Mouse (Mus musculus): Measurements from ENCODE around the gene Tsfm. TPM values are rescaled to one million over a fixed set of nuclear protein-coding genes. Genes with fewer than 3 reads are reported as not detected.
A peak's percentile ranks its signal among the peaks of the same experiment; 100 is the strongest.

Gene Tsfm
- polyA plus RNA-seq, 1 experiment from 2014 or later, result 96.4 TPM

- WGBS, result 8% methylated on average over 2 of the region's 2 CpGs
- H3K9me3 ChIP-seq (replicated peaks), result no peaks in the 10 kb centered on the region
Measured at GRCm38 (mm10) chr10:127017071-127017470, 13.6 kb downstream of the Tsfm start.

GRCm38 (mm10) chr10:127016488-127016887 lies 14.2 kb downstream of the Tsfm start:
- Histone ChIP-seq H3K36me3 (no peaks in the 10 kb centered on the region), H3K27me3 (no peaks in the 10 kb centered on the region), H3K27ac (no peak overlapping the region), H3K9ac (no peak overlapping the region), H3K4me2 (no peak overlapping the region), H3K4me1 (no peaks in the 10 kb centered on the region), H3K4me3 (replicated peaks) (no peak overlapping the region), H3K9me3 (replicated peaks) (no peaks in the 10 kb centered on the region)
- 65% methylated on average over 5 of the region's 5 CpGs for WGBS
- 0 out of 2 replicates have a peak, but pooled peaks have one; percentile 45 for ATAC-seq (replicated peaks; ENCODE audit: low FRiP score)

More at GRCm38 (mm10) chr10:127017071-127017470, 13.6 kb downstream of the Tsfm start:
- no peak for ATAC-seq (replicated peaks; ENCODE audit: low FRiP score)
- Histone ChIP-seq H3K4me1 (no peaks in the 10 kb centered on the region), H3K4me3 (replicated peaks) (no peak overlapping the region), H3K4me2 (no peak overlapping the region), H3K27ac (no peak overlapping the region), H3K27me3 (no peaks in the 10 kb centered on the region), H3K9ac (no peak overlapping the region), H3K36me3 (peaks cover 5% of the 10 kb centered on the region; the same call in 1 of the 2 replicates)

GRCm38 (mm10) chr10:127003806-127004205 lies 26.8 kb downstream of the Tsfm start:
- WGBS, result 76% methylated on average over 7 of the region's 7 CpGs
- Histone ChIP-seq H3K27me3 (no peaks in the 10 kb centered on the region), H3K9me3 (replicated peaks) (no peaks in the 10 kb centered on the region), H3K27ac (0 out of 2 replicates have a peak overlapping the region, but pooled peaks have one; percentile 15), H3K4me2 (no peak overlapping the region), H3K4me3 (replicated peaks) (no peak overlapping the region), H3K36me3 (peaks cover 19% of the 10 kb centered on the region), H3K9ac (no peak overlapping the region), H3K4me1 (no peaks in the 10 kb centered on the region)
- ATAC-seq (replicated peaks; ENCODE audit: low FRiP score), result no peak

GRCm38 (mm10) chr10:127003334-127003733 lies 27.3 kb downstream of the Tsfm start:
- H3K4me3 ChIP-seq (replicated peaks), result no peak overlapping the region
- no peak overlapping the region for H3K4me2 ChIP-seq
- no peaks in the 10 kb centered on the region for H3K9me3 ChIP-seq (replicated peaks)
- peaks cover 24% of the 10 kb centered on the region for H3K36me3 ChIP-seq
- no peaks in the 10 kb centered on the region for H3K27me3 ChIP-seq
- ATAC-seq (replicated peaks; ENCODE audit: low FRiP score), result no peak
- no peaks in the 10 kb centered on the region for H3K4me1 ChIP-seq
- no peak overlapping the region for H3K9ac ChIP-seq
- H3K27ac ChIP-seq, result 0 out of 2 replicates have a peak overlapping the region, but pooled peaks have one; percentile 15
- WGBS, result 84% methylated on average over 8 of the region's 8 CpGs

GRCm38 (mm10) chr10:127002765-127003164 lies 27.9 kb downstream of the Tsfm start:
- Histone ChIP-seq H3K4me3 (replicated peaks) (no peak overlapping the region), H3K4me1 (no peaks in the 10 kb centered on the region; the same call in 1 of the 2 replicates), H3K36me3 (peaks cover 29% of the 10 kb centered on the region), H3K9ac (no peak overlapping the region), H3K9me3 (replicated peaks) (no peaks in the 10 kb centered on the region), H3K27ac (no peak overlapping the region), H3K4me2 (no peak overlapping the region), H3K27me3 (no peaks in the 10 kb centered on the region)
- no peak for ATAC-seq (replicated peaks; ENCODE audit: low FRiP score)
- WGBS, result 88% methylated on average over 5 of the region's 5 CpGs

- Histone ChIP-seq H3K9ac (no peak overlapping the region), H3K4me2 (no peak overlapping the region), H3K27ac (no peak overlapping the region), H3K36me3 (peaks cover 36% of the 10 kb centered on the region), H3K9me3 (replicated peaks) (no peaks in the 10 kb centered on the region), H3K27me3 (no peaks in the 10 kb centered on the region), H3K4me3 (replicated peaks) (no peak overlapping the region), H3K4me1 (peaks cover 4% of the 10 kb centered on the region; the same call in 1 of the 2 replicates)
- no peak for ATAC-seq (replicated peaks; ENCODE audit: low FRiP score)
- 83% methylated on average over 1 of the region's 1 CpGs for WGBS
Measured at GRCm38 (mm10) chr10:127002056-127002455, 28.6 kb downstream of the Tsfm start.

- Histone ChIP-seq H3K27me3 (no peaks in the 10 kb centered on the region), H3K4me3 (replicated peaks) (no peak overlapping the region), H3K4me2 (no peak overlapping the region), H3K36me3 (peaks cover 37% of the 10 kb centered on the region), H3K9me3 (replicated peaks) (no peaks in the 10 kb centered on the region), H3K9ac (no peak overlapping the region), H3K4me1 (peaks cover 4% of the 10 kb centered on the region; the same call in 1 of the 2 replicates), H3K27ac (no peak overlapping the region)
- 80% methylated on average over 9 of the region's 9 CpGs for WGBS
- ATAC-seq (replicated peaks; ENCODE audit: low FRiP score), result no peak
Measured at GRCm38 (mm10) chr10:127001297-127001696, 29.3 kb downstream of the Tsfm start.

- Histone ChIP-seq H3K36me3 (peaks cover 45% of the 10 kb centered on the region), H3K9me3 (replicated peaks) (no peaks in the 10 kb centered on the region), H3K27me3 (no peaks in the 10 kb centered on the region), H3K4me1 (peaks cover 4% of the 10 kb centered on the region; the same call in 1 of the 2 replicates), H3K9ac (no peak within 1 kb of the TSS), H3K27ac (no peak within 1 kb of the TSS), H3K4me2 (no peak within 1 kb of the TSS), H3K4me3 (replicated peaks) (no peak within 1 kb of the TSS)
- WGBS, result 89% methylated on average over 5 of the region's 5 CpGs
- 0 out of 2 replicates have a peak, but pooled peaks have one; percentile 34 for ATAC-seq (replicated peaks; ENCODE audit: low FRiP score)
Measured at GRCm38 (mm10) chr10:127000529-127000928, 30.1 kb downstream of the Tsfm start, which contains the start of gene Avil. Gene Avil (plus strand): TSS chr10:127000709.

GRCm38 (mm10) chr10:126997340-126998113 lies 33.1 kb downstream of the Tsfm start:
- Histone ChIP-seq H3K9me3 (replicated peaks) (no peaks in the 10 kb centered on the region), H3K36me3 (peaks cover 75% of the 10 kb centered on the region), H3K27ac (no peak overlapping the region), H3K9ac (no peak overlapping the region), H3K4me3 (replicated peaks) (no peak overlapping the region), H3K4me1 (peaks cover 4% of the 10 kb centered on the region; the same call in 1 of the 2 replicates), H3K4me2 (no peak overlapping the region), H3K27me3 (no peaks in the 10 kb centered on the region)
- no peak for ATAC-seq (replicated peaks; ENCODE audit: low FRiP score)
- WGBS, result 64% methylated on average over 13 of the region's 13 CpGs

GRCm38 (mm10) chr10:126993621-126994020 lies 37.0 kb downstream of the Tsfm start:
- no peak overlapping the region for H3K9ac ChIP-seq
- no peaks in the 10 kb centered on the region for H3K9me3 ChIP-seq (replicated peaks)
- no peak overlapping the region for H3K4me3 ChIP-seq (replicated peaks)
- H3K4me1 ChIP-seq, result peaks cover 32% of the 10 kb centered on the region
- no peak for ATAC-seq (replicated peaks; ENCODE audit: low FRiP score)
- no peak overlapping the region for H3K4me2 ChIP-seq
- WGBS, result 80% methylated on average over 3 of the region's 3 CpGs
- no peaks in the 10 kb centered on the region for H3K27me3 ChIP-seq
- peaks cover 75% of the 10 kb centered on the region for H3K36me3 ChIP-seq
- no peak overlapping the region for H3K27ac ChIP-seq

- H3K36me3 ChIP-seq, result peaks cover 64% of the 10 kb centered on the region
- H3K4me1 ChIP-seq, result peaks cover 47% of the 10 kb centered on the region
- H3K27ac ChIP-seq, result no peak overlapping the region
- no peak overlapping the region for H3K4me2 ChIP-seq
- 49% methylated on average over 3 of the region's 3 CpGs for WGBS
- H3K27me3 ChIP-seq, result no peaks in the 10 kb centered on the region
- no peak overlapping the region for H3K9ac ChIP-seq
- no peak for ATAC-seq (replicated peaks; ENCODE audit: low FRiP score)
- no peaks in the 10 kb centered on the region for H3K9me3 ChIP-seq (replicated peaks)
- H3K4me3 ChIP-seq (replicated peaks), result no peak overlapping the region
Measured at GRCm38 (mm10) chr10:126991676-126992075, 39.0 kb downstream of the Tsfm start.

- peak; percentile 37 for ATAC-seq (replicated peaks; ENCODE audit: low FRiP score)
- H3K27ac ChIP-seq, result 0 out of 2 replicates have a peak overlapping the region, but pooled peaks have one; percentile 45
- H3K4me1 ChIP-seq, result peaks cover 59% of the 10 kb centered on the region
- H3K4me2 ChIP-seq, result no peak overlapping the region
- H3K4me3 ChIP-seq (replicated peaks), result no peak overlapping the region
- H3K9me3 ChIP-seq (replicated peaks), result no peaks in the 10 kb centered on the region
- H3K9ac ChIP-seq, result no peak overlapping the region
- 52% methylated on average over 7 of the region's 7 CpGs for WGBS
- H3K36me3 ChIP-seq, result peaks cover 55% of the 10 kb centered on the region
- no peaks in the 10 kb centered on the region for H3K27me3 ChIP-seq
Measured at GRCm38 (mm10) chr10:126990313-126991056, 40.2 kb downstream of the Tsfm start.
